Mouse (Mus musculus) regulatory T cell (primary cell): ENCODE measurements at regions not wholly inside any gene's neighbourhood (a gene's known extent, or its start where the extent isn't known, plus 50 kb on each side); places are given as distances from the start of the nearest gene placed in this dataset.

Source experiments
- in situ Hi-C: fragments of 300-600 bp; cut with MboI, MseI; formaldehyde crosslinking; loops from one replicate; pipeline ENCODE4 v1.15.1; 2025; ENCODE audit warnings: high pct_unique_total_duplicates

DNA sequence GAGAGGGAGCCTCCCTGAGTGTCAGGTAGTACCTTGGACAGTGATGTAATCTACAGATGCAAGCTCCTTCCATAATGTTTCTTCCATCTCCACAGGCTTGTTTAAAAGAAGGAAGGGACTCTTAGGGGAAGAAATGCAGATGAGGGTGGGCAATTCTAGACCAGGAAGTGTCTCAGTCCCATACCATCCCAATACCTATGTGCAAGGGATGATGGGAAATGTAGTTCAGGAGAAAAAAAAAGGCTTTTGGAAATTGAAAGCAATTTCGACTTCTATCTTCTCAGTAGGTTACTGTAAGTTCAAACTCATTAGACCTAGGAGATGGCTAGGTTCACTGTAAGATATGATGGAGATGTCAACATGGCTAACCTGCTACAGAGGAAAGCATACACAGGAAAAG, 68.3 kb downstream of the Cd83 start:
- in situ Hi-C loops, result no loop called here

GRCm38 (mm10) chr13:43854973-43855372, 70.4 kb downstream of the Cd83 start:
- in situ Hi-C loops, result no loop called here

DNA sequence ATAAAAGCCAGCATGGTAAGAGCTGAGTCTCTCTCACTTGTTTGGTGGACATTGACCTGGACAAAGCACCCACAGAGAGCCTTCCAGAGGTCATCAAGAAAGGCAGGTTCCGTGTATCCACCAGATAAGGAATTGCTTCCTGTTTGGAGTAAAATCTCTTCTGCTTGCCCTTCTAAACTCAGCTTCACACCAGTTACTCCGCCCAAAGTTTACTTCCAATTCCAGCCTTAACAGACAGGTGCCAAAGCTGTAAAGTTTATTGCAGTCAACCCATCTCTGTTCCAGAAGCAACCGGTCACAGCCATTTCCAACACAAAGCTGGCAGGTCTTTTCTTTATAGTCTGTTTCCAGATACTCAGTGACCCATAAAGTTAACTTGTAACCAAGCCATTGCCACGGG, 76.4 kb downstream of the Cd83 start:
- in situ Hi-C loops, result no loop called here

DNA sequence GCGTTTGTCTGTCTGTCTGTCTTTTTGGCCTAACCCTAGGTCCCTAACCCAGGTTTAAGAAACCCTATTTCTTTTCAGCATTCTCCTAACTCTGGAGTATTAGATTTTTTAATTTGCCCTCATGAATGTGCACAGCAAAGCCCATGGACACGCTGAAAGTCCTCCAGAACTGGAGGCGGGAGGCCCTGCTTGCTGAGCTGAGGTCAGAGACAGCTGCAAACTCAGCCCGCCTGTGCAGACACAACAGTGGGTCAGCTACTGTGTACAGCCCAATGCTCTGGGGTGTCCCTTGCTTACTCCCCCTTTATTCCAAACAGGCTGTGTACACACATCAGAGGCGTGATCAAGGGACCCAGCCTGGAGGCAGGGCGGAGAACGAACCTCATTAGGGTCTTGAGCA, 76.8 kb downstream of the Cd83 start:
- in situ Hi-C loops, result no loop called here

GRCm38 (mm10) chr13:43862056-43862455, 77.5 kb downstream of the Cd83 start:
- in situ Hi-C loops, result no loop called here

DNA sequence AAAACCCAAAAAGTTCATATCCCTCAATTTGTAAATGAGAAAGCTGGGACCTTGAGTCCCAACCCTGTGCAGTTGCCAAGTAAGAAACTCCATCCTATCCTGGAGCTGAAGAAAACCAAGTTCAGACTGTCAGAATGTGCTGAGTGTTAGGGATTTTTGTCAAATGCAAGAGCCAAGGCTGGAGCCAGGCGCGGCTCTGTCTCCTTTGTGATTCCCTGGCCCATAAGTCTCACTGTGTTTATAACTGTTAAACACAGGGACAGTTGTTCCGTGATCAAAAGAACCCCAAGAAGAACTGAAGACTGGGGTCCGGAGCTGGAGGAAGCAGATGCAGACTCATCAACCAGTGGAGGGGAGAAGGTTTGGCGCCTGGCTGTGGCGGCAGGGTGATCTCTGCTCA, 78.0 kb downstream of the Cd83 start:
- in situ Hi-C loops, result no loop called here

DNA sequence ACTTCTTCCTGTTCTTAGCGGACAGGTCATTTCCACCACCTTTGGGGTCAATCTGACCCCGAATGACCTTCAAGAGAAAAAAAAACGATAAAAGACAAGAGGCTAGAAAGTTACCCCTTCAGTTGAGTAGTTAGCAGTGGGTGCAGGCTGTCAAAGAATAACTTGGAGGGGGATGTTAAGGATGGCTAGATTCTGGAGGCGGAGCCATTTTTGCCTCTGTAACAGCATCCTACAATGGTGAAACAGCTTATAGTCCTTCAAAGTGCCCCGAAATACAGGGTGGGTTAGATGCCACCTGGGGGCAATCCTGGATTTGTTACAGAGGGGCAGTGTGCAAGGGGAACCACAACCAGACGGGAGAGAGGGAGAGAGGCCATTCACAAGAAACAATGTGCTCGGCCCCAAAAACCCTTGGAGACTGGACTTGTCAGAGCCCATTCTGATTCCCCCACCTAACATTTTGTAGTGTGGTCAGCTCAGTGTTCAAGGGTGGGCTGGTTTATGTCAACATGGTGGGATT, 79.1 kb downstream of the Cd83 start:
- in situ Hi-C loops, result no loop called here

DNA sequence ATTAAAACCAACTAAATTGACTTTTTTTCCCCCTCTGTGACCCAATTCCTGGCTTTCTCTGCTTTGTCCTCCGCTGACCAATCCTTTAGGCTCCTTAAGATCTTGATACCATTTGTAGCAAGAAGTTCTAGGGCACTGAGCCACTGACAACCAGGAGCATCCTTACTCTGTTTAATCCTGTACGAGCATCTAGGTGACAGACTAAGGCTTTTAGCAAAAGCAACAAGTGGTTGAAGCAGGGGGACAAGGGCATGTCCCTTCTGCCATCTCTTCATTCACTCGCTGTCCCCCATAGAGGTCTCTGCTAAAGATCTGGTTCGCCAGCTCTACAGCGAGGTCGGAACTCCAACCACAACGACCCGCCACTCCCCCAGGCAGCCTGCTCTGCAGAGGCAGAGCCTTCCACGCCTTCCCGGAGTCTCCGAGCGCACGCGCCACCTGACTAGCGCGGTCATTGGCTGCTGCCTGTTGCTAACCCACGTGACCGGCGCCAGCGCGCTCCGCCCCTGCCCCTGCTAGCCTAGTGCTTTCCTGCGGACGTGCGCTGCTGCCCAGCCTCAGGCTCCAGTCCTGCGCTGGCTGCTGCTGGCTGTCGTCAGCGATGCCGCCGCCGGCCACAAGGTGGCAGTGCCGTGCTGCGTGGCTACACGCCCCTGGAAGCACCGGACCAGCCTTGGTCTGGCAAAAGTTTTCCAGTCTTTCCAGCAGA, 79.7 kb downstream of the Cd83 start:
- in situ Hi-C loops, result no loop called here

- in situ Hi-C loops, result no loop called here
Measured at GRCm38 (mm10) chr13:43865036-43865435, 80.5 kb downstream of the Cd83 start.

DNA sequence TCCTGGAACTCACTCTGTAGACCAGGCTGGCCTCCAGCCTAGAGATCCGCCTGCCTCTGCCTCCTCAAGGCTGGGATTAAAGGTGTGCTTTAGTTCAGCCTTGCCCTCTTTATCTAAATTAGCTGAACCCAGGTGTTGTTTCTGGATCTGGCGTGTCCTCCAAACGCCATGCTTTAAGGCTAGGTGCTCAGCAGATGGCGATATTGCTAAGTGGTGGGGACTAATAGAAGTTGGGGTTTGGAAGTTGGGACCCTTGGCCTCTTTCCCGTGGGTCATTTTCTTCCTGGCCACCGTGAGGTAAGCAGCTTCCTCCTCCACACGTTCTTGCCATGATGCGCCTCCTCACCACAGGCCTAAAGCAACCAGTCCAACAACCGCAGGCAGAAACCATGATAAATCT, 91.3 kb downstream of the Cd83 start:
- in situ Hi-C loops, result no loop called here

GRCm38 (mm10) chr13:43887284-43887683, 102.7 kb downstream of the Cd83 start:
- in situ Hi-C loops, result no loop called here

GRCm38 (mm10) chr13:43891928-43892327, 107.4 kb downstream of the Cd83 start:
- in situ Hi-C loops, result no loop called here

DNA sequence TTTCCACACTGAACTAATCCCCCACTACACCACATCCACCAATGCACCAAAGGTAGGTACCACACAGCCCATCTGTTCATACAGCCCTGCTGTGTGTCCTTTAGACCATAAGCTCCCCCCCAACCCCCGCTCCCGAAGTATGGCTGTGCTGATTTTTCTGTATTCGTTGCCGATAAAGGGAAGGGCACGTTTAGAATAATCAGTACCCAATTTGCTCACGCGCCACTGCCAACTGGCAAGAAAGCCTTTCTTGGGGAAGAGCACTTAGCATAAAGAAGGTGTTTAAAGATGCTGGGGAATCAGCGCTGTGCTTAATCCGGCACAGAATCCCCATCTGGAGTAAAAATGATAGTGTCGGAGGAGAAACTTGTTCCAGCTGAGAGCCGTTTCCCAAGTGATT, 111.4 kb downstream of the Cd83 start:
- in situ Hi-C loops, result no loop called here

- in situ Hi-C loops, result no loop called here
Measured at GRCm38 (mm10) chr13:43897046-43897445, 112.5 kb downstream of the Cd83 start.

GRCm38 (mm10) chr13:43898555-43899258, 114.1 kb downstream of the Cd83 start:
- in situ Hi-C loops, result no loop called here

- in situ Hi-C loops, result no loop called here
Measured at GRCm38 (mm10) chr13:43900115-43900514, 115.5 kb downstream of the Cd83 start.

DNA sequence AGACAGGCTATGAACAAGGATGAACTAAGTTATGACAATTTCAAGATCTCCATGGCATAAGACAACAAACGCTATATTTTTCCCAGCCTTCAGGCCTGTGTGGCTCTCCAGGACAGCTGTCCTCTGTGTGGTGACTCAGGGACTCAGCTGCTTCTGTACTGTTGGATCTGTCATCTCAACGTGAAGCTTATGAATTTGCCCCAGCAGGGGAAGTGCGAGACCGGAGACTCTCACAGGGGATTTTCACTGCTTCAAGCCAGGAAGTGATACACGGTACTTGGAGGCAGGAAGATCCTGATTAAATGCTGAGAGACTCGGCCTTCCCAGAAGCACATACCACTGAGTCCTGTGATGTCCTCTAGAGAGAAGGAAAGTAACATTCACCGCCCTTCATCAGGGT, 116.2 kb downstream of the Cd83 start:
- in situ Hi-C loops, result no loop called here

GRCm38 (mm10) chr13:43903391-43903790, 118.8 kb downstream of the Cd83 start:
- in situ Hi-C loops, result no loop called here

- in situ Hi-C loops, result no loop called here
Measured at GRCm38 (mm10) chr13:43904291-43904690, 119.7 kb downstream of the Cd83 start.

DNA sequence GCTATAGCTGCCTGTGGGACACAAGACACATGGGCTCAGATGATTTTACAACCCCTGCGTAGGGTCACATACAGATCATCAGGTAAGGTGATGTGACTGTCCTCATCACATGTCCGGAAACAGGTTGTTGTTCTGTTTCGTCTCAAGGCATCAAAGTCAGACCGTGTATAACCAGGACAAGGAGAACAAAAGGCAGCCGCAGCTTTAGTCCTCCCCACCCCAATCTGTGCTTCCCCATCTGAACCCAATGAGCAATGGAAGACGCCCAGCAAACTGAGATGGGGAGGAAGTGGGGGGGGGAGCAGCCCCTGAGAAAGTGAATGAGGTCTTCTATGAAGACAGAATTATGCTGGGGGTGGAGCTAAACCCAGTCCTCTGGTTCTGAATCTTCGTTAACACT, 121.7 kb downstream of the Cd83 start:
- in situ Hi-C loops, result no loop called here

- in situ Hi-C loops, result no loop called here
Measured at GRCm38 (mm10) chr13:43907425-43907824, 122.8 kb downstream of the Cd83 start.

DNA sequence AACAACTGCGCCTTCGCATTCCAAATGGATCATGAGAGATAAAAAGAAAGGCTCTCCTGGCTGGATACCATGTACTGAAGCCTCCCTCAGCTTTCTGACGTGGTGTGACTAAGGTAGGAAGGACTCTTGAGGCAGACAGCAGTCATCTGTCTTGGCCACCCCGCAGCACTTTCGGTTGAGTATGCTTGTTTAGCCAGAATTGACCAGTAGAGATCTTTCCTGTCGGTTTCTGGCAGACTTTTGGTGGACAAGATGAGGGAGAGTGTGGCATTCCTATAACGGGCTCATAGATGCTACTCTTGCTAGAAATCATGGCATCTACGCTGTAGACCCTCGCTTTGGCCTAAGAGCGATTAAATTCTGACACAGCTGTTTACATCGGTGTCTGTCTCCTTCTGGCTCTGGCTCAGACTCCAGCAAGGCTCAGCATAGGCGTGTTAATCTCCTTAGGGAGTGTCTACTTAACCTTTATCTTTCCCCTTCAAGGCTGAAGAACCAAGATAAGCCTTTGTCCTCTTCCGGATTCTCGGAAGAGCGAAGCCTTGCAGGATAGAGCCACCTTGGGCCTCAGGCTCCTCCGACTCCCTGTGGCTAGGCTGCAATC, 123.6 kb downstream of the Cd83 start:
- in situ Hi-C loops, result no loop called here

DNA sequence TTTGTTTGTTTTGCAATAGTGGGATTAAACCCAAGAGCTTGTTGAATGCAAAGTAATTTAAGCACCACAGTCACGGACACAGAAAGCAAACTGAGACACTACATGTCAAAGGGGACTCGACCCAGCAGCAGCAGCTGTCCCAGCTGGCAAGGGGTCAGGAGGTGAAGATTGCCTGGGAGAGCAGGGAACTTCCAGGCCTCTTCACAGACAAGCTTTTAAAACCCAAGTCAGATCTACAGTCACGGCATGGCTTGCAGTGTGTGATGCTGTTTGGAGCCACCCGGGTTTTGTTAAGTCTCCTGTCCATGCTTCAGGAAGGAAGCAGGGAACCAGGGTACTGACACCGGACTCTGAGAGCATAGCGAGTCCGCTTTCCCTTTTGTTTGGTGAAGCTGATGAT, 125.4 kb downstream of the Cd83 start:
- in situ Hi-C loops, result no loop called here
